Mouse (Mus musculus) layer of hippocampus, postnatal 36 days (tissue): ENCODE results near the gene Cdh7. TPM values are rescaled to one million over a fixed set of nuclear protein-coding genes. Genes with fewer than 3 reads are reported as not detected.
"Not testable (repeated sequence)": the region's sequence is repeated elsewhere in the genome, so short reads cannot be mapped to it uniquely, and the experiment has no call there.

Experiments used
- DNase-seq, 2 experiments: peaks; one replicate each; pipeline ENCODE4 v3.0.0; 2022
- total RNA-seq, 2 experiments: library from RNA; stranded (reverse); gene quantifications; 2 replicates each; pipeline ENCODE4 v1.2.3; 2021

Cdh7 gene
- total RNA-seq, result 1 to 10 TPM; 5.7 to 7.9 TPM

GRCm38 (mm10) chr1:109982064-109982808 lies at the start of gene Cdh7:
Cdh7 (plus strand) TSS chr1:109982431.
- DNase-seq, result peak; percentile 35 to 44

GRCm38 (mm10) chr1:109932674-109933073 lies 49.6 kb upstream of the Cdh7 start:
- peak; percentile 31 to 41 for DNase-seq

GRCm38 (mm10) chr1:109948571-109948970 lies 33.7 kb upstream of the Cdh7 start:
- DNase-seq, result no peak

- DNase-seq, result no peak
Measured at GRCm38 (mm10) chr1:109971721-109972425, 10.4 kb upstream of the Cdh7 start.

GRCm38 (mm10) chr1:109972426-109973015 lies 9.7 kb upstream of the Cdh7 start:
- no peak for DNase-seq

- DNase-seq, result peak; percentile 17 to 19
Measured at GRCm38 (mm10) chr1:109982809-109983536, 742 bp downstream of the Cdh7 start.

- DNase-seq, result no peak
Measured at GRCm38 (mm10) chr1:109983537-109983912, 1.3 kb downstream of the Cdh7 start.

- no peak for DNase-seq
Measured at GRCm38 (mm10) chr1:109984776-109985175, 2.5 kb downstream of the Cdh7 start.

- peak in 1 of 2 experiments; percentile 2 for DNase-seq
Measured at GRCm38 (mm10) chr1:109985468-109985867, 3.2 kb downstream of the Cdh7 start.

GRCm38 (mm10) chr1:109989541-109989940 lies 7.3 kb downstream of the Cdh7 start:
- no peak for DNase-seq

GRCm38 (mm10) chr1:109993906-109994305 lies 11.7 kb downstream of the Cdh7 start:
- DNase-seq, result no peak

- DNase-seq, result no peak
Measured at GRCm38 (mm10) chr1:110004451-110004850, 22.2 kb downstream of the Cdh7 start.

GRCm38 (mm10) chr1:110005038-110005437 lies 22.8 kb downstream of the Cdh7 start:
- no peak for DNase-seq

GRCm38 (mm10) chr1:110012153-110012552 lies 29.9 kb downstream of the Cdh7 start:
- no peak for DNase-seq

- no peak for DNase-seq
Measured at GRCm38 (mm10) chr1:110056317-110056716, 74.1 kb downstream of the Cdh7 start.

- peak; percentile 12 to 16 for DNase-seq
Measured at GRCm38 (mm10) chr1:110067405-110067804, 85.2 kb downstream of the Cdh7 start.

- no peak for DNase-seq
Measured at GRCm38 (mm10) chr1:110078471-110078870, 96.2 kb downstream of the Cdh7 start.

GRCm38 (mm10) chr1:110118071-110118470 lies 135.8 kb downstream of the Cdh7 start:
- DNase-seq, result no peak

- DNase-seq, result no peak
Measured at GRCm38 (mm10) chr1:110118862-110119261, 136.6 kb downstream of the Cdh7 start.

- DNase-seq, result not testable (repeated sequence)
Measured at GRCm38 (mm10) chr1:110171459-110171858, 189.2 kb downstream of the Cdh7 start.
